Mouse (Mus musculus) thymus, adult 2 months (tissue): ENCODE measurements around the gene Itsn2. TPM values are rescaled to one million over a fixed set of nuclear protein-coding genes. Genes with fewer than 3 reads are reported as not detected.

Experiments
- DNase-seq: peaks from one replicate; pipeline ENCODE4 v3.0.0; 2021
- H3K27ac ChIP-seq: fragments of 200-500 bp; 2 replicates; pipeline ENCODE4 v1.5.1; 2012; ENCODE audit warnings: low read length, control low read depth; ENCODE audit not compliant: control insufficient read depth, insufficient read depth
- H3K27me3 ChIP-seq: fragments of 200-500 bp; 2 replicates; pipeline ENCODE4 v1.6.1; 2012; ENCODE audit warnings: mild to moderate bottlenecking, low read length, moderate library complexity, mixed read lengths; ENCODE audit not compliant: control insufficient read depth, insufficient read depth
- H3K36me3 ChIP-seq: fragments of 200-500 bp; 2 replicates; pipeline ENCODE4 v1.6.1; 2012; ENCODE audit warnings: mild to moderate bottlenecking, low read length, moderate library complexity; ENCODE audit not compliant: control insufficient read depth, insufficient read depth
- H3K4me1 ChIP-seq: fragments of 200-500 bp; replicated peaks from 2 replicates; pipeline ENCODE4 v1.6.1; 2012; ENCODE audit warnings: low read length; ENCODE audit not compliant: control insufficient read depth, insufficient read depth
- H3K4me3 ChIP-seq: fragments of 200-500 bp; 2 replicates; pipeline ENCODE4 v1.5.1; 2012; ENCODE audit warnings: mild to moderate bottlenecking, low read length, control low read depth, moderate library complexity; ENCODE audit not compliant: control insufficient read depth, insufficient read depth
- CTCF ChIP-seq: fragments of 200-500 bp; IDR thresholded peaks from 2 replicates; pipeline ENCODE4 v1.5.1; 2012; ENCODE audit warnings: mild to moderate bottlenecking, control low read depth, low read length, moderate library complexity, borderline replicate concordance; ENCODE audit not compliant: control insufficient read depth, poor library complexity, insufficient read depth; ENCODE audit errors: extremely low read depth
- POLR2A ChIP-seq: fragments of 200-500 bp; IDR thresholded peaks from 2 replicates; pipeline ENCODE4 v1.6.1; 2012; ENCODE audit warnings: mild to moderate bottlenecking, low read length, control low read depth, moderate library complexity; ENCODE audit not compliant: control insufficient read depth, poor library complexity, insufficient read depth; ENCODE audit errors: extremely low read depth
- WGBS: fragments of 180-500 bp; shearing (Covaris S2); methylation state at CpG from one replicate; pipeline ENCODE4 v1.1.7; 2018; 5-methylcytosine and 5-hydroxymethylcytosine counted together
- polyA plus RNA-seq: library from polyadenylated mRNA; depleted of rRNA; stranded (reverse); fragments of >200 nt; gene quantifications from 2 replicates; pipeline ENCODE4 v1.2.3, GENCODE M21; 2012

The Itsn2 gene
- polyA plus RNA-seq, 1 experiment = 62.9 TPM

GRCm38 (mm10) chr12:4587846-4588245 lies 4.6 kb upstream of the Itsn2 start:
- WGBS = 99% methylated on average over 2 of the region's 2 CpGs
- no peak for DNase-seq
- Histone ChIP-seq H3K36me3 (no peaks in the 10 kb centered on the region), H3K27me3 (no peaks in the 10 kb centered on the region), H3K27ac (no peak overlapping the region), H3K4me1 (0 out of 2 replicates have a peak, but pooled peaks cover 4% of the 10 kb centered on the region), H3K4me3 (no peak overlapping the region)
- TF ChIP-seq POLR2A (no peak), CTCF (no peak)

- Histone ChIP-seq H3K4me3 (no peak overlapping the region), H3K36me3 (no peaks in the 10 kb centered on the region), H3K27ac (no peak overlapping the region), H3K27me3 (no peaks in the 10 kb centered on the region), H3K4me1 (0 out of 2 replicates have a peak, but pooled peaks cover 4% of the 10 kb centered on the region)
- TF ChIP-seq CTCF = no peak
- no peak for TF ChIP-seq POLR2A
- 88% methylated on average over 3 of the region's 3 CpGs for WGBS
- no peak for DNase-seq
Observed at GRCm38 (mm10) chr12:4588603-4589002, 3.8 kb upstream of the Itsn2 start.

- Histone ChIP-seq H3K36me3 (no peaks in the 10 kb centered on the region), H3K4me3 (peak overlapping the region; percentile 94; the same call in 1 of the 2 replicates), H3K4me1 (0 out of 2 replicates have a peak, but pooled peaks cover 4% of the 10 kb centered on the region), H3K27me3 (no peaks in the 10 kb centered on the region), H3K27ac (no peak overlapping the region)
- WGBS = 29% methylated on average over 6 of the region's 6 CpGs
- DNase-seq = peak; percentile 13
- no peak for TF ChIP-seq CTCF
- TF ChIP-seq POLR2A = no peak
Observed at GRCm38 (mm10) chr12:4592025-4592424, 413 bp upstream of the Itsn2 start.

GRCm38 (mm10) chr12:4593166-4593929 lies 910 bp downstream of the Itsn2 start:
- H3K4me3 ChIP-seq = peak overlapping the region; percentile 94
- WGBS = under 1% methylated on average over 80 of the region's 80 CpGs
- no peaks in the 10 kb centered on the region for H3K27me3 ChIP-seq
- DNase-seq = peak; percentile 62
- no peaks in the 10 kb centered on the region for H3K36me3 ChIP-seq
- H3K4me1 ChIP-seq = 0 out of 2 replicates have a peak, but pooled peaks cover 4% of the 10 kb centered on the region
- H3K27ac ChIP-seq = peak overlapping the region; percentile 56
- TF ChIP-seq CTCF (no peak), POLR2A (no peak)

- Histone ChIP-seq H3K4me1 (0 out of 2 replicates have a peak, but pooled peaks cover 4% of the 10 kb centered on the region), H3K27me3 (no peaks in the 10 kb centered on the region), H3K36me3 (no peaks in the 10 kb centered on the region), H3K4me3 (peak overlapping the region; percentile 94; the same call in 1 of the 2 replicates), H3K27ac (no peak overlapping the region)
- TF ChIP-seq POLR2A = no peak
- no peak for TF ChIP-seq CTCF
- 6% methylated on average over 9 of the region's 9 CpGs for WGBS
- DNase-seq = no peak
Observed at GRCm38 (mm10) chr12:4593930-4594391, 1.5 kb downstream of the Itsn2 start.

- H3K27me3 ChIP-seq = no peaks in the 10 kb centered on the region
- H3K27ac ChIP-seq = no peak overlapping the region
- WGBS = 14% methylated on average over 6 of the region's 6 CpGs
- H3K36me3 ChIP-seq = no peaks in the 10 kb centered on the region
- H3K4me3 ChIP-seq = no peak overlapping the region
- peak; percentile 16 for DNase-seq
- H3K4me1 ChIP-seq = peaks cover 7% of the 10 kb centered on the region; the same call in 1 of the 2 replicates
- TF ChIP-seq POLR2A (no peak), CTCF (no peak)
Observed at GRCm38 (mm10) chr12:4595055-4595454, 2.6 kb downstream of the Itsn2 start.
